Mouse (Mus musculus): ENCODE measurements around the gene Bmx. TPM values are rescaled to one million over a fixed set of nuclear protein-coding genes. Genes with fewer than 3 reads are reported as not detected.
A peak's percentile ranks its signal among the peaks of the same experiment; 100 is the strongest.

The Bmx gene
- 0.46 and 0.62 TPM in 2 replicates for polyA plus RNA-seq (2015; fragmentation: Nextera tagmentation; extraction: Ambion mirVana)

DNA sequence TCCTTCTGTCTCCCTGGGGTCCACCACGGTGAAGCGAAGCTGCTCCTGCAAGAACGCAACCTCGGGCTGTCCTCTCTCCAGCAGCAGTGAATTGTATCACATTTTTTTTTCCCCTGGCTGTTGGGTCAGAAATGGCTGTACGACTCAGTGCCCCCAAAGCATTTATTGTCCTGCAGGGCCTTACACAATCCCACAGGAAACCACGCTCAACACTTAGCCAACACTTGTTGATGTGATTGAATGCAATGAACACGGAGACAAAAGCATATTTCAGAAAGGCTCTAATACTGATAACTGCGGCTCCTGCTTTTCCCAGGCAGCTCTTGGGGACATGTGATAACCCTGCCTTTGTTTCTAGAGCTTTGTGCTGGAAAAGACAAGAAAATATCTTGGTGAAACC is at the start of gene Bmx:
Gene Bmx, minus strand, starts transcription at position 137 of the 400 bp plus-strand sequence.
- no peak for ATAC-seq (ENCODE audit: low FRiP score, low read depth)
- H3K4me3 ChIP-seq: no peak within 1 kb of the TSS
- WGBS: 69% methylated on average over 8 of the region's 8 CpGs

GRCm38 (mm10) chrX:164306250-164306649 is 48.3 kb upstream of the Bmx start:
- no peaks in the 10 kb centered on the region for H3K9me3 ChIP-seq
- H3K27ac ChIP-seq (replicated peaks): no peak overlapping the region
- H3K4me3 ChIP-seq: no peak overlapping the region
- no peak overlapping the region for H3K4me2 ChIP-seq
- ATAC-seq (ENCODE audit: low FRiP score, low read depth): no peak
- no peaks in the 10 kb centered on the region for H3K36me3 ChIP-seq
- H3K4me1 ChIP-seq (replicated peaks): no peaks in the 10 kb centered on the region
- H3K27me3 ChIP-seq: no peaks in the 10 kb centered on the region
- no peak overlapping the region for H3K9ac ChIP-seq
- 63% methylated on average over 2 of the region's 2 CpGs for WGBS

More for the DNA sequence above, at the start of gene Bmx:
- H3K36me3 ChIP-seq: no peaks in the 10 kb centered on the region
- H3K27me3 ChIP-seq: no peaks in the 10 kb centered on the region
- no peak within 1 kb of the TSS for H3K27ac ChIP-seq (replicated peaks)
- H3K4me2 ChIP-seq: no peak within 1 kb of the TSS
- H3K4me1 ChIP-seq (replicated peaks): no peaks in the 10 kb centered on the region
- no peak within 1 kb of the TSS for H3K9ac ChIP-seq
- no peaks in the 10 kb centered on the region for H3K9me3 ChIP-seq

GRCm38 (mm10) chrX:164291147-164291546 is 33.2 kb upstream of the Bmx start:
- H3K27ac ChIP-seq (replicated peaks): no peak overlapping the region
- H3K9me3 ChIP-seq: no peaks in the 10 kb centered on the region
- H3K27me3 ChIP-seq: no peaks in the 10 kb centered on the region
- no peak overlapping the region for H3K4me3 ChIP-seq
- H3K36me3 ChIP-seq: no peaks in the 10 kb centered on the region
- H3K4me2 ChIP-seq: no peak overlapping the region
- WGBS: 59% methylated on average over 5 of the region's 5 CpGs
- ATAC-seq (ENCODE audit: low FRiP score, low read depth): no peak
- H3K9ac ChIP-seq: no peak overlapping the region
- H3K4me1 ChIP-seq (replicated peaks): no peaks in the 10 kb centered on the region

DNA sequence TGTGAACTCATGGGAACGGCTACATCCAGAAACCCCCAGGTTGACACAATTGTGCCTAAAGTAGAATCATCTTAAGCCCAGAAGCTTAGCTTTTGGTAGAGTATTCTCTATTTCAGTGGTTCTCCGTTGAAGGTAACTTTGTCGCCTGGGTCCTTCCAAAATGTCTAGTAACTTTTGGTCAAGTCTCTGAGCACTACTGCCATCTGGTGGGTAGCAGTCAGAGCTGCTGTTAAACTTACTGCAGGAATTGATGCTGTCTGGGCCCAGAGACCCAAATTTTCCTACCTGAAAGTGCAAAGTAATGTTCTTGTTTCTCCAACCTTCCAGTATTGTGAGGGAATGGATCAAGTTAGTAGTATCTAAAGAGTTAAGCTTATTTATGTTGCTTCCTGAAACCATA is 29.1 kb upstream of the Bmx start:
- Histone ChIP-seq H3K27me3 (no peaks in the 10 kb centered on the region), H3K9ac (no peak overlapping the region), H3K27ac (replicated peaks) (no peak overlapping the region), H3K4me2 (no peak overlapping the region), H3K36me3 (no peaks in the 10 kb centered on the region), H3K4me1 (replicated peaks) (no peaks in the 10 kb centered on the region), H3K4me3 (no peak overlapping the region), H3K9me3 (no peaks in the 10 kb centered on the region)
- 68% methylated on average over 3 of the region's 3 CpGs for WGBS
- no peak for ATAC-seq (ENCODE audit: low FRiP score, low read depth)

GRCm38 (mm10) chrX:164283808-164284207 is 25.8 kb upstream of the Bmx start:
- Histone ChIP-seq H3K4me1 (replicated peaks) (no peaks in the 10 kb centered on the region), H3K9me3 (no peaks in the 10 kb centered on the region), H3K27me3 (no peaks in the 10 kb centered on the region), H3K4me3 (no peak overlapping the region), H3K4me2 (no peak overlapping the region), H3K9ac (no peak overlapping the region), H3K27ac (replicated peaks) (no peak overlapping the region), H3K36me3 (no peaks in the 10 kb centered on the region)
- WGBS: 87% methylated on average over 4 of the region's 4 CpGs
- no peak for ATAC-seq (ENCODE audit: low FRiP score, low read depth)

GRCm38 (mm10) chrX:164280918-164281647 is 23.1 kb upstream of the Bmx start:
- Histone ChIP-seq H3K9ac (no peak overlapping the region), H3K9me3 (no peaks in the 10 kb centered on the region), H3K36me3 (no peaks in the 10 kb centered on the region), H3K4me1 (replicated peaks) (no peaks in the 10 kb centered on the region), H3K4me3 (no peak overlapping the region), H3K27ac (replicated peaks) (no peak overlapping the region), H3K27me3 (no peaks in the 10 kb centered on the region), H3K4me2 (no peak overlapping the region)
- ATAC-seq (ENCODE audit: low FRiP score, low read depth): no peak
- WGBS: 79% methylated on average over 7 of the region's 7 CpGs

GRCm38 (mm10) chrX:164275536-164275935 is 17.5 kb upstream of the Bmx start:
- ATAC-seq (ENCODE audit: low FRiP score, low read depth): no peak
- H3K4me3 ChIP-seq: no peak overlapping the region
- no peaks in the 10 kb centered on the region for H3K27me3 ChIP-seq
- 64% methylated on average over 3 of the region's 3 CpGs for WGBS
- no peak overlapping the region for H3K9ac ChIP-seq
- H3K4me2 ChIP-seq: no peak overlapping the region
- H3K9me3 ChIP-seq: no peaks in the 10 kb centered on the region
- no peaks in the 10 kb centered on the region for H3K4me1 ChIP-seq (replicated peaks)
- H3K36me3 ChIP-seq: no peaks in the 10 kb centered on the region
- H3K27ac ChIP-seq (replicated peaks): no peak overlapping the region

DNA sequence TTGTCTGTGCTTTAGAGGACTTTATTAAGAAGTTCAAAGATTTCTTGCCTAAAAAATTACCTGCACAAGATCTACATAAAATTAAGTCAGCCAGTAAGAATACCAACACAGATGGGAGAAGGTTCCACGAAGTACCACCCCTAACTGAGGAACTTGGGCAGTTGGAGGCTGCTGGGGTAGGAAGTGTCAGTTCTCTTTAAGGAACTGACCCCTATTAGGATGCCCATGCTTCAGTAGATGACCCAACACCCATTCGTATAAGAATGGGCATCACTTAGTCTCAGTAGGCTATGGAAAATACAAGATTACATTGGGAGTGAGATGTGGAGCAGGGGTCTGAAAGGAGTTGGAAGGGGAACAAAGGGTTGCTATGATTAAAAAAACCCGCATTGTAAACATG is 12.6 kb upstream of the Bmx start:
- Histone ChIP-seq H3K27ac (replicated peaks) (no peak overlapping the region), H3K9ac (no peak overlapping the region), H3K27me3 (0 out of 2 replicates have a peak, but pooled peaks cover 5% of the 10 kb centered on the region), H3K36me3 (no peaks in the 10 kb centered on the region), H3K9me3 (no peaks in the 10 kb centered on the region), H3K4me2 (no peak overlapping the region), H3K4me3 (no peak overlapping the region), H3K4me1 (replicated peaks) (no peaks in the 10 kb centered on the region)
- 83% methylated on average over 3 of the region's 3 CpGs for WGBS
- no peak for ATAC-seq (ENCODE audit: low FRiP score, low read depth)

DNA sequence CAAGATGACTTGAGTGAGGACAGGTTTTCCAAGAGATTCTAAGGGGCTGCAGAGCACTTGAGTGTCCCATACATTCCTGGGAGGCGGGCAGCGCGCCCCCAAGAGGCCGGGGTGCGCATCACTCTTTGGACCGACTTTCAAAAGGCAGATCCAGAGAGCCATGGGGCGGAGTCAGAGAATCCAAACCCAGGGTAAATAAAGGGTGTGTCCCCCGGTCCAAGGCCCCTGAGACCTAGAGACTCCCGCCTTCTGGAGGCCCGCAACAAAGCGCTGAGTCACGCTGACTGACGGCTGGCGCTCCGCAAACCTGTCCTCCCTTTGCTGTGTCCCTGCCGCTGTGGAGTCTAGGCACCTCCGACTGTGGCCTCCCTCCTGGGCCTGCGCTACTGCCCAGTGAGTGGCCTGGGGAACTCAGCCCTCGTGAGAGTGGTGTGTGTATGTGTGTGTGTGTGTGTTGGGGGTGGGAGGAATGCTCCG is 11.3 kb upstream of the Bmx start, which contains the start of gene Pir:
Gene Pir, plus strand, starts transcription at position 87 of the 477 bp plus-strand sequence.
- no peaks in the 10 kb centered on the region for H3K4me1 ChIP-seq (replicated peaks)
- H3K36me3 ChIP-seq: no peaks in the 10 kb centered on the region
- H3K9me3 ChIP-seq: no peaks in the 10 kb centered on the region
- WGBS: 28% methylated on average over 20 of the region's 20 CpGs
- peak within 1 kb of the TSS; percentile 59 for H3K4me2 ChIP-seq
- 0 out of 2 replicates have a peak, but pooled peaks cover 5% of the 10 kb centered on the region for H3K27me3 ChIP-seq
- peak within 1 kb of the TSS; percentile 37 for H3K4me3 ChIP-seq
- H3K9ac ChIP-seq: peak within 1 kb of the TSS; percentile 33; the same call in 1 of the 2 replicates
- peak; percentile 87 for ATAC-seq (ENCODE audit: low FRiP score, low read depth)
- no peak within 1 kb of the TSS for H3K27ac ChIP-seq (replicated peaks)

DNA sequence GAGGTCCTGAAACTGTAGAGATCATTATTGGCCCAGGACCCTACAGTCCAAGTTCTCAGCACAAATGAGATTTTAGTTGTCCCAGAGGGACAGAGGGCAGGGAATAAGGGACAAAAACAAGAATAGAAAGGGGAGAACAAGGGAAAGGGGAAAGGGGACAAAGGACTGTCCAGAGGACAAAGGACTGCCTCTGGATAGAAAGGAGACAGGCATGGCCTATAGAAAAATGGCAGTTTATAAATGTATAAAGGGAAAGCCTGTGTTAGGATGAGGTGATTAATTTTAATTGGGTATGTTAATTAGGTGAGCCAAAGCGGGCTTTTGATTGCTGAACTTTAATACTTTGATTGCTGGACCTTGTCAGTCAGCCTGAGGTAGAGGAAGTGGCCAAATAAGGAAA is 6.9 kb upstream of the Bmx start:
- Histone ChIP-seq H3K4me2 (no peak overlapping the region), H3K9me3 (no peaks in the 10 kb centered on the region), H3K4me3 (no peak overlapping the region), H3K27me3 (0 out of 2 replicates have a peak, but pooled peaks cover 5% of the 10 kb centered on the region), H3K9ac (no peak overlapping the region), H3K36me3 (no peaks in the 10 kb centered on the region), H3K4me1 (replicated peaks) (no peaks in the 10 kb centered on the region), H3K27ac (replicated peaks) (no peak overlapping the region)
- ATAC-seq (ENCODE audit: low FRiP score, low read depth): no peak
- 48% methylated on average over 1 of the region's 1 CpGs for WGBS

- Histone ChIP-seq H3K4me1 (replicated peaks) (no peaks in the 10 kb centered on the region), H3K27ac (replicated peaks) (no peak overlapping the region), H3K4me3 (no peak overlapping the region), H3K36me3 (no peaks in the 10 kb centered on the region), H3K9ac (no peak overlapping the region), H3K27me3 (0 out of 2 replicates have a peak, but pooled peaks cover 2% of the 10 kb centered on the region), H3K4me2 (no peak overlapping the region), H3K9me3 (no peaks in the 10 kb centered on the region)
- no peak for ATAC-seq (ENCODE audit: low FRiP score, low read depth)
- WGBS: 77% methylated on average over 2 of the region's 2 CpGs
These were observed 4.3 kb upstream of the Bmx start for GRCm38 (mm10) chrX:164262286-164262685.

DNA sequence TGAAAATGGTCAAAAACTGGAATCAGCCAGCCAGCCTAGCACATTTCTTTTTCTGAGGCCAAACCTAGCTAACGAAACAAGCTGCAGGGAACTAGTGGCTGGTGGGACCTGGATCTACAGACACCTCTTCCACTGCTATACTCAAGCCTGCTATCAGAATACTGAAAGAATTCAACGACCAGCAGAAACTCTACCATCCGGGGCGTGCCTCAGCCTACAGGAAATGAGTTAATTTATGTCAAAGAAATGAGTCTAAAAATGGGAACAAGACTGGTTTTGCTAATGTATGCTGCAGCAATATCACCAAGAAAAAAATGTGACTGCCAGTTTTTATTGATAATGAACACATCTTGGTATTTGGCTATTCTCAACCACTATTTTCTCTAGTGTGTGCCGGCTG is 669 bp upstream of the Bmx start:
- Histone ChIP-seq H3K4me3 (no peak overlapping the region), H3K4me1 (replicated peaks) (no peaks in the 10 kb centered on the region), H3K27ac (replicated peaks) (no peak overlapping the region), H3K9ac (no peak overlapping the region), H3K4me2 (no peak overlapping the region), H3K27me3 (no peaks in the 10 kb centered on the region), H3K9me3 (no peaks in the 10 kb centered on the region), H3K36me3 (no peaks in the 10 kb centered on the region)
- WGBS: 82% methylated on average over 5 of the region's 5 CpGs
- no peak for ATAC-seq (ENCODE audit: low FRiP score, low read depth)
